Mouse (Mus musculus): ENCODE results near the gene Gpr4.

Gene Gpr4

GRCm38 (mm10) chr7:19230041-19230580 is 17.8 kb downstream of the Gpr4 start:
- DNase-seq = no peak

- no peak for DNase-seq
Measured at GRCm38 (mm10) chr7:19230899-19231298, 18.6 kb downstream of the Gpr4 start.

- DNase-seq = no peak
Measured at GRCm38 (mm10) chr7:19231849-19232248, 19.5 kb downstream of the Gpr4 start.

GRCm38 (mm10) chr7:19234652-19235051 is 22.3 kb downstream of the Gpr4 start:
- no peak for DNase-seq

- no peak for DNase-seq
Measured at GRCm38 (mm10) chr7:19235092-19235671, 22.8 kb downstream of the Gpr4 start.

- no peak for DNase-seq
Measured at GRCm38 (mm10) chr7:19236411-19236810, 24.1 kb downstream of the Gpr4 start.

GRCm38 (mm10) chr7:19238344-19238743 is 26.0 kb downstream of the Gpr4 start:
- DNase-seq = no peak

GRCm38 (mm10) chr7:19239423-19239822 is 27.1 kb downstream of the Gpr4 start:
- peak; percentile 90 for DNase-seq

- DNase-seq = no peak
Measured at GRCm38 (mm10) chr7:19239986-19240385, 27.6 kb downstream of the Gpr4 start.

GRCm38 (mm10) chr7:19240905-19241463 is 28.6 kb downstream of the Gpr4 start:
- no peak for DNase-seq

- no peak for DNase-seq
Measured at GRCm38 (mm10) chr7:19242005-19242404, 29.7 kb downstream of the Gpr4 start.

- no peak for DNase-seq
Measured at GRCm38 (mm10) chr7:19243858-19244257, 31.5 kb downstream of the Gpr4 start.

- DNase-seq = no peak
Measured at GRCm38 (mm10) chr7:19245083-19245482, 32.7 kb downstream of the Gpr4 start.

GRCm38 (mm10) chr7:19246855-19247254 is 34.5 kb downstream of the Gpr4 start:
- DNase-seq = no peak

GRCm38 (mm10) chr7:19247511-19247910 is 35.2 kb downstream of the Gpr4 start:
- no peak for DNase-seq

GRCm38 (mm10) chr7:19252078-19252477 is 39.7 kb downstream of the Gpr4 start:
- no peak for DNase-seq

GRCm38 (mm10) chr7:19253437-19253836 is 41.1 kb downstream of the Gpr4 start:
- DNase-seq = no peak

- no peak for DNase-seq
Measured at GRCm38 (mm10) chr7:19255395-19255794, 43.1 kb downstream of the Gpr4 start.

- DNase-seq = no peak
Measured at GRCm38 (mm10) chr7:19256567-19256966, 44.2 kb downstream of the Gpr4 start.

GRCm38 (mm10) chr7:19257390-19258022 is 45.2 kb downstream of the Gpr4 start:
- DNase-seq = no peak

- DNase-seq = no peak
Measured at GRCm38 (mm10) chr7:19258336-19258735, 46.0 kb downstream of the Gpr4 start.

- peak; percentile 44 for DNase-seq
Measured at GRCm38 (mm10) chr7:19265147-19265546, 52.8 kb downstream of the Gpr4 start.

- no peak for DNase-seq
Measured at GRCm38 (mm10) chr7:19265928-19266822, 53.8 kb downstream of the Gpr4 start.

All from cerebellum, adult 8-10 months (tissue).